Mouse (Mus musculus) cortical plate, adult 2 months (tissue): ENCODE measurements around the gene 1110065P20Rik.

ENCODE experiments used
- CTCF ChIP-seq: fragments of 200-500 bp; IDR thresholded peaks from 2 replicates; pipeline ENCODE4 v1.5.1; 2011; ENCODE audit warnings: mild to moderate bottlenecking, control low read depth, low read length; ENCODE audit not compliant: insufficient read depth; ENCODE audit errors: extremely low read depth
- POLR2A ChIP-seq: fragments of 200-500 bp; IDR thresholded peaks from 2 replicates; pipeline ENCODE4 v1.6.1; 2011; ENCODE audit warnings: mild to moderate bottlenecking, low read length, control low read depth; ENCODE audit not compliant: insufficient read depth; ENCODE audit errors: extremely low read depth

DNA sequence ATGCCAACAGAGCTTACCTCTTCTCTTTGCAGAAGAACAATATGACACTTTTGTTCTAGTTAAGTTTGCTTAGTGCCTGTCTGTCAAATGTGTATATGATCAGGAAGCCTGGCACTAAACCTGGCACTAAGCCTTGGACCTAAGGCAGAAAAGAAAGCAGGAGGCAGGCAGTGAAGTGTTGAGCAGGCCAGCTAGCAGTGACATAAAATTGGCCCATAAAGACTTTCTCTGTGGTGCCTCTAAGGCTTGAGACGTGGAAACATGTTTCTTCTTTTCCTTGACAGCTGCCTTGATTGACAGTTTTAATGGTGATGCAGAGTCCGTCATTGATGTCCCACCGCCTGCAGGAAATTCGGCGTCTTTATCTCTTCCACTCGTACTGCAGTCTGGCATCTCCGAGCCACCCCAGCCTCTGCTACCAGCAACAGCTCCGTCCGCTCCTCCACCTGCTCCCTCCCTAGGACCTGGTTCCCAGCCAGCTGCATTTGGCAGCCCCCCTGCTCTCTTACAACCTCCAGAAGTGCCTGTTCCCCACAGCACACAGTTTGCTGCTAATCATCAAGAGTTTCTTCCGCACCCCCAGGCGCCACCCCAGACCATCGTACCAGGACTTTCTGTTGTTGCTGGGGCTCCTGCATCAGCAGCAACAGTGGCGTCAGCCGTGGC lies 12.8 kb downstream of the 1110065P20Rik start:
- TF ChIP-seq POLR2A (no peak), CTCF (no peak)
